Mouse (Mus musculus) liver, embryonic 16.5 days (tissue): Measurements from ENCODE around the gene Psg16. TPM values are rescaled to one million over a fixed set of nuclear protein-coding genes. Genes with fewer than 3 reads are reported as not detected.

Experiments used
- ATAC-seq: fragments of 200-750 bp; cut with Nextera tagmentation; 2 replicates; pipeline ENCODE4 v1.8.0; 2017; ENCODE audit warnings: low read depth, mild to moderate bottlenecking, moderate number of reproducible peaks, moderate library complexity
- H3K27ac ChIP-seq: fragments of 300-500 bp; sonication (generic); 2 replicates; pipeline ENCODE4 v1.5.1; 2014; ENCODE audit warnings: mild to moderate bottlenecking, low read length
- H3K27me3 ChIP-seq: fragments of 300-500 bp; sonication (generic); 2 replicates; pipeline ENCODE4 v1.6.1; 2014; ENCODE audit warnings: low read depth, low read length, mixed read lengths; ENCODE audit not compliant: control insufficient read depth, insufficient read depth
- H3K36me3 ChIP-seq: fragments of 300-500 bp; sonication (generic); 2 replicates; pipeline ENCODE4 v1.6.1; 2014; ENCODE audit warnings: mild to moderate bottlenecking; ENCODE audit not compliant: control insufficient read depth, insufficient read depth
- H3K4me1 ChIP-seq: fragments of 300-500 bp; sonication (generic); 2 replicates; pipeline ENCODE4 v1.6.1; 2014; ENCODE audit warnings: low read depth, low read length, mixed read lengths; ENCODE audit not compliant: control insufficient read depth
- H3K4me2 ChIP-seq: fragments of 300-500 bp; sonication (generic); 2 replicates; pipeline ENCODE4 v1.6.1; 2014; ENCODE audit warnings: low read depth, low read length, mixed read lengths
- H3K4me3 ChIP-seq: fragments of 300-500 bp; sonication (generic); 2 replicates; pipeline ENCODE4 v1.5.1; 2014; ENCODE audit warnings: low read depth, mild to moderate bottlenecking, low read length
- H3K9ac ChIP-seq: fragments of 300-500 bp; sonication (generic); 2 replicates; pipeline ENCODE4 v1.6.1; 2014; ENCODE audit warnings: low read depth, low read length
- H3K9me3 ChIP-seq: fragments of 300-500 bp; sonication (generic); replicated peaks from 2 replicates; pipeline ENCODE4 v1.6.1; 2016; ENCODE audit warnings: low read length; ENCODE audit not compliant: control insufficient read depth
- WGBS: fragments of 180-500 bp; shearing (Covaris S2); extraction: QIAGEN DNeasy Blood & Tissue Kit; methylation state at CpG from one replicate; pipeline ENCODE4 v1.1.7; 2014; ENCODE audit not compliant: insufficient replicate concordance; 5-methylcytosine and 5-hydroxymethylcytosine counted together
- polyA plus RNA-seq: library from polyadenylated mRNA; unstranded; fragments of >200 nt; fragmentation: Nextera tagmentation; extraction: Ambion mirVana; gene quantifications from 2 replicates; pipeline ENCODE4 v1.2.1, GENCODE M21; 2015

Gene Psg16
- polyA plus RNA-seq, 1 experiment from 2014 or later, result 0.25 TPM

DNA sequence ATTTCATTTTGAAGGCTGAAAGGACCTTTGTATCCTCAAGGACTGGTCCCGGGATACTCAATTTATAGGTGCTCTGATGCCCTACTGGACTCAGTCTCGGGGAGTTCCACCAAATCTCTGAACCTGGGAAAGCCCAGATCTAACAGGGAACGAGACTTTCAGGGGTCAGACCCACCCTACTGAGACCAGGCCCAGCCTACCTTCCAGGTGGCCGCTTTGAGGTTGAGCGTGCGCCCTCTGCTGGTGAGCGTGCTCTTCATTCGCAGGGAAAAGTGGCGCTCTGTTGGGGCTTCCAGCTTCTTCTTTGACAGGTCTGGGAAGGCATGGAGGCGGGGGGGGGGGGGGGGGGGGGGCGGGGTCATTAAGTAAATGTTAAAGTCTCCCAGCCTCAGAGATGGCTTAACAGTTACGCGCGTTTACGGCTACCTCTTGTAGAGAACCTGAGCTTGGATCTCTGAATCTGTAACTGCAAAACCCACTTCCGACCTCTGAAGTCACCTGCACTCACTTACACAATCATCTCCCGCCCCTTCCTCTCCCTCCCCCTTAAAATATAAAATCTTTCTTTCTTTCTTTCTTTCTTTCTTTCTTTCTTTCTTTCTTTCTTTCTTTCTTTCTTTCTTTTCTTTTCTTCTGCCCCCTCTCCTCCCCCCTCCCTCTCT, 22.8 kb upstream of the Psg16 start:
- H3K9ac ChIP-seq, result no peak overlapping the region
- H3K36me3 ChIP-seq, result peaks cover 74% of the 10 kb centered on the region
- H3K27ac ChIP-seq, result 0 out of 2 replicates have a peak overlapping the region, but pooled peaks have one; percentile 7
- no peak overlapping the region for H3K4me3 ChIP-seq
- no peaks in the 10 kb centered on the region for H3K27me3 ChIP-seq
- 0 out of 2 replicates have a peak, but pooled peaks have one; percentile 8 for ATAC-seq
- WGBS, result 21% methylated on average over 15 of the region's 17 CpGs
- H3K4me2 ChIP-seq, result no peak overlapping the region
- H3K4me1 ChIP-seq, result peaks cover 32% of the 10 kb centered on the region
- peaks cover 4% of the 10 kb centered on the region; the same call in 1 of the 2 replicates for H3K9me3 ChIP-seq

GRCm38 (mm10) chr7:17054325-17054989, 19.4 kb upstream of the Psg16 start:
- peaks cover 4% of the 10 kb centered on the region; the same call in 1 of the 2 replicates for H3K9me3 ChIP-seq
- 84% methylated on average over 16 of the region's 16 CpGs for WGBS
- H3K4me2 ChIP-seq, result peak overlapping the region; percentile 94
- H3K36me3 ChIP-seq, result peaks cover 50% of the 10 kb centered on the region
- H3K4me3 ChIP-seq, result peak overlapping the region; percentile 19
- no peak overlapping the region for H3K9ac ChIP-seq
- H3K27ac ChIP-seq, result no peak overlapping the region
- no peaks in the 10 kb centered on the region for H3K27me3 ChIP-seq
- H3K4me1 ChIP-seq, result peaks cover 57% of the 10 kb centered on the region
- no peak for ATAC-seq

DNA sequence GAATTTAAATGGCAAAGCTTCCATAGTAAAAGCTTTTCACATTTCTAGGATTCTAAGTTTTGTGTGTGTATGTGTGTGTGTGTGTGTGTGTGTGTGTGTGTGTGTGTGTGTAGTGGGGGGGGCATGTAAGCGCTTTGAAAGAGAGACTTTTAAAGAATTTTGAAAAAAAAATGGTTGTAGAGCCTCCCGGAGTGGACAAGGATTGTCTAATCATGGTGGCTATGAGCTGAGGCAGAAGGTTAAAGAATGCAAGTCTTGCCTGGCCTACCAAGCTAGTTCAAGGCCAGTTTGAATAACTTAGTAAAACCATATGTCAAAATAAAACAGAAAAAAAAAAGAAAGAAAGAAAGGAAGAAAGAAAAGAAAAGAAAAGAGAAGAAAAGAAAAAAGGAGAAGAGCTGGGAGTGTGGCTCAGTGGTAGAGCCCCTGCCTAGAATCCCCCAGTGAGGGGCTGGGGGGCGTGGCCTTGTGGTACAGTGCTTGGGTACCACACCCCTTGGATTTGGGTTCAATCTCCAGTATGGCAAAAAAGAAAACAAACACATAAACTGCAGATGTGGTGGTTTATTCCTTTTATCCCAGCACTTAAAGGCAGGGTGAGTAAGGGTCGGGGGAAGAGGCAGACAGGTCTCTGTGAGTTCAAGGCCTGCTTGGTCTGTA, 18.4 kb upstream of the Psg16 start:
- Histone ChIP-seq H3K9me3 (peaks cover 4% of the 10 kb centered on the region; the same call in 1 of the 2 replicates), H3K36me3 (peaks cover 40% of the 10 kb centered on the region), H3K9ac (peak overlapping the region; percentile 95), H3K4me3 (peak overlapping the region; percentile 82), H3K4me1 (peaks cover 65% of the 10 kb centered on the region), H3K27ac (peak overlapping the region; percentile 100; the same call in 1 of the 2 replicates), H3K27me3 (no peaks in the 10 kb centered on the region), H3K4me2 (peak overlapping the region; percentile 94)
- WGBS, result 72% methylated on average over 4 of the region's 4 CpGs
- ATAC-seq, result no peak

- peaks cover 4% of the 10 kb centered on the region; the same call in 1 of the 2 replicates for H3K9me3 ChIP-seq
- WGBS, result under 1% methylated on average over 42 of the region's 42 CpGs
- H3K4me2 ChIP-seq, result peak overlapping the region; percentile 94
- peak overlapping the region; percentile 100 for H3K27ac ChIP-seq
- peak overlapping the region; percentile 95 for H3K9ac ChIP-seq
- peak; percentile 77 for ATAC-seq
- H3K27me3 ChIP-seq, result no peaks in the 10 kb centered on the region
- peak overlapping the region; percentile 82 for H3K4me3 ChIP-seq
- H3K36me3 ChIP-seq, result peaks cover 35% of the 10 kb centered on the region
- peaks cover 70% of the 10 kb centered on the region for H3K4me1 ChIP-seq
These were observed 17.7 kb upstream of the Psg16 start for GRCm38 (mm10) chr7:17056081-17056581.

GRCm38 (mm10) chr7:17056601-17057523, 17.0 kb upstream of the Psg16 start:
- Histone ChIP-seq H3K4me2 (peak overlapping the region; percentile 94), H3K4me3 (peak overlapping the region; percentile 82), H3K9me3 (peaks cover 4% of the 10 kb centered on the region; the same call in 1 of the 2 replicates), H3K9ac (peak overlapping the region; percentile 95), H3K27me3 (no peaks in the 10 kb centered on the region), H3K27ac (peak overlapping the region; percentile 100), H3K36me3 (peaks cover 30% of the 10 kb centered on the region), H3K4me1 (peaks cover 74% of the 10 kb centered on the region)
- peak; percentile 53 for ATAC-seq
- 6% methylated on average over 14 of the region's 14 CpGs for WGBS

DNA sequence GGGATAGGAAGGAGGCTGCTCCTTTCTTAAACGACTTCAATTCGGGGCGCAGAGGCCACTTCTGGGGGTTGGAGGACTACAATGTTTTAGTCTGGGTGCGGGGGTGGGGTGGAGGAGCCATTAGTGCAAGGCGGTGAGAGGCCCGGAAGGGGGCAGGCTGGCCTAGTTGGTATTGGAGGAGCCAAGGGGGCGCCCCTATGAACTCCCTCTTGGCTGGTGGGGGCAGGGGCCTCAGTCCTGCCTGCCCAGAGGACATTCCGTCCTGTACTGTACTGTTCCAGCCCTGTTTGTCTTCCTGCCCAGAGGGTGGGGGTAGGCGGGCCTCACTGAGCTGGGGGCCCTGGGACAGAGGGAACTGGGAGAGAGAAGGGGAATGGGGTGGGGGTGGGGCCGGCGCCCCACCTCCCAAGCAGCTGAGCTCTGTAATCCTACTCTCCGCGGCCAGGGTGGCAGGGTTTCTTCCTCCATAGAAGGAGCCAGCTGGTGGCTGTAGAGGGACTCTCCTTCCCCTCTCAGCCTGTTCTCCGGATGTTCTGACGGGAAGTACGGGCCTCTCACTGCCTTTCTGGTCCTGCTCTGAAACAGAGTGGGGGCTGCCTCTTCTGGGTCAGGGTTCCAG, 15.7 kb upstream of the Psg16 start:
- Histone ChIP-seq H3K4me2 (peak overlapping the region; percentile 73), H3K27me3 (no peaks in the 10 kb centered on the region), H3K4me3 (peak overlapping the region; percentile 47), H3K27ac (peak overlapping the region; percentile 98), H3K4me1 (peaks cover 87% of the 10 kb centered on the region), H3K9ac (peak overlapping the region; percentile 77), H3K36me3 (peaks cover 22% of the 10 kb centered on the region), H3K9me3 (peaks cover 4% of the 10 kb centered on the region; the same call in 1 of the 2 replicates)
- ATAC-seq, result peak; percentile 61
- under 1% methylated on average over 15 of the region's 16 CpGs for WGBS

DNA sequence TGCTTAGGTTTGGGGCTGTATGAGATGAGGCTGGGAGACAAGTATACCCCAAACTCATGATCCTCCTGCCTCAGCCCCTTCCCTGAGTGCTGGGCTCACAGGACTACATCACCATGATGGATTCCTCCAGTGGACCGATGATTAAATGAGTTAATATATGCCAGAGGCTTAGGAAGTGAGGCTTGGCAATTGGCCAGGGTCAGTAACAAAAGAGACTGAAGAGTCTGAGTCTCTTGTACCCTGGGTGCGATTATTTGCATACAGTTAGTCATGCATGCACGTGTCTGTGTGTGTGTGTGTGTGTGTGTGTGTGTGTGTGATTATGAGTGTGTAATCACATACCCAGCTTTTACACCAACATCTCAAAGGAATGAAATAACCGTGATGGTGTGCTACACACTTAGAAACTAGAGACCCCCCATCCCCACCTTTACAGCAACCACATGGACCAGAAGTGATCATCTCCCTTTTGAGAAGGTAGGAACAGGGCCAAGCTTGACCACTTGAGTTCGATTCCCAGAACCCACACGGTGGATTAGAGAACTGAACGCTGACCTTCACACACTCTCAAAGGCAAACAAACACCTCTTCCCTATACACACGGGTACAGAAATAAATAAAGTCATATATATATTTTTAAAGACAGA, 14.9 kb upstream of the Psg16 start:
- Histone ChIP-seq H3K9me3 (0 out of 2 replicates have a peak, but pooled peaks cover under 1% of the 10 kb centered on the region), H3K9ac (peak overlapping the region; percentile 77), H3K4me2 (peak overlapping the region; percentile 73), H3K4me3 (peak overlapping the region; percentile 62), H3K4me1 (peaks cover 86% of the 10 kb centered on the region), H3K27me3 (no peaks in the 10 kb centered on the region), H3K36me3 (peaks cover 15% of the 10 kb centered on the region), H3K27ac (peak overlapping the region; percentile 98)
- WGBS, result 21% methylated on average over 8 of the region's 8 CpGs
- ATAC-seq, result no peak
